Mouse (Mus musculus): Measurements from ENCODE around the gene Fam205a1.

- TF ChIP-seq CTCF (IDR thresholded peaks at IDR 0.05; ENCODE audit: control insufficient read depth, insufficient read depth, insufficient replicate concordance, low read depth, low read length) (no peak), POLR2A (IDR thresholded peaks at IDR 0.05; ENCODE audit: control insufficient read depth, low read depth, low read length) (no peak)
These were observed 41.4 kb upstream of the Fam205a1 start for GRCm38 (mm10) chr4:42895118-42895517.

Measured in testis, adult 2 months (tissue).